Mouse (Mus musculus) cerebellum, adult 11 months (tissue): Measurements from ENCODE around the gene Aif1.

Experiments
- DNase-seq: peaks from one replicate; pipeline ENCODE4 v3.0.0; 2022

The Aif1 gene

GRCm38 (mm10) chr17:35175968-35176367, at the start of gene Aif1:
Aif1 (minus strand) TSS chr17:35176068.
- DNase-seq = no peak

DNA sequence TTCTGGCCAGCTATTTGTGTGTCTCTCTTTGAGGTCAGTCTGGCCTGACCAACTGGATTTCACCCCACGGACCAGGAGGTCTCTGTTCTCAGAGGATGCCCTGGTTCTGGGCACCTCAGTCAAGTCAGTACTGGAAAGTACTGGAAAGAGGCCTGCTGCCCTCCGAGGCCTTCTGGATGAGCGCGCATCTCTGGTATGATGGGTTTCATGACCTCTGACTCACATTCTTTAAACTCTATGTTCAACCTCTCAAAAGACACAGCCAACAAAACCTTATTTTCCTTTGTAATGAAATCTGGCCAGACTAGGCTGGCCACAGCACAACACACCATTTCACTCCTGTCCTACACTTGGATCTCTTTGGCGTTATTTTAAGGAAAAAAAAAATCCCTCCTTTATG, 49.6 kb upstream of the Aif1 start:
- DNase-seq = no peak

- DNase-seq = no peak
Measured at GRCm38 (mm10) chr17:35224641-35225040, 48.8 kb upstream of the Aif1 start.

DNA sequence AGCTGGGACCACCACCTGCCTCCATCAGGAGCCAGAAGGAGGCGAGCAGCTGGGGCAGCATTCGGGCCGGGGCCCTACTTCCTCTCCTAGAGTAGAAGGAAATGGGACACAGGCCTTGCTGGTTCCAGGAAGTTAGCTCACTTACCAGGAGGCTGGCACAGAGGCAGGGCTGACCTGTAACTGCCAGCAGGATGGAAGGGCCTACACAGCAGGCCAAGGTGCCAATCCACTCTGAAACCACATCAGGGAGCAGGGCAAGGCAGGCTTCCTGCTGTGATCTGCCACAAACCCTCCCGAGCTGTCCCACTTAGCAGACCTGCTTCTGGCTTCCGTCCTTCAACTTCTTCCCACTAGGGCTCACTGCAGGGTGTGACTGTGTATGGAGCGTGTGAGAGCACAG, 46.4 kb upstream of the Aif1 start:
- no peak for DNase-seq

DNA sequence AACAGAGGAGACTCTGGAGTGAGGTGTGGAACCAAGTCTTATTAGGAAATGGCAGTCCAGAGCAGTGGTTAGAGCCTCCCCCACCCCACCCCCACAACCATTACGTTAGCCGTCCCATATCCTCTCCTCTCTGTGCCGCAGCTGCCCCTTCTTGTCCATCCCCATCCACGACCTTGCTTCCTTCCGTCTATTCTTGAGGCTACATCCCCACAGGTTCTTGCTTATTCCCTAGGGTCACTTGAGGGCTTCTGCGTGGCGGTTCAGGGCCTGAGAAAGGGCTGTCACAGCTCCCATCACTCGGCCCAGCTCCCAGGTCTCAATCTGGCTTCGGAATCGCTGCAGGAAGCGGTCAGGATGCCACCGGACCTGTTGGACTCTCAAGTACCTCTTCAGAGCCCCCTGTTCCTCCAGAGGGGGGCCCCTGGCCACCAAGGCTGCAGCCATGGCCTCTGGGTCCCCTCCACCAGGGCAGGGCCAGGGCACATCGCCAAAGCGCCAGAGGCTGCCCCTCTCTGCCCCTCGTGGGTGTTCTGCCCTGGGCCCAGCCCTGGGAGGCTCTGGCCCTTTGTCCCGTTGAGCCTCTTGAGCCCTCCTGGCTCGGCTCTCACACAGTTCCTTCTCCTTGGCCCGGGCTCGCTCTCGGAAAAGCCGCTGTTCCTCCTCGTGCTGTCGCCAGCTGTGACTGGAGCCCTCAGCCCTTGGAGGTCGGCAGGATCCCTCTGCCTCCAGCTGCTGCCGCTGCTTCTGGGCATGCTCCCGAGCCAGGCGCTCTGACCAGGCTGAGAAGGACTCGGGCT, 44.5 kb upstream of the Aif1 start, which contains the start of gene Gm16181:
TSS of gene Gm16181 (plus strand) at position 679 of the 797 bp plus-strand sequence.
- no peak for DNase-seq

DNA sequence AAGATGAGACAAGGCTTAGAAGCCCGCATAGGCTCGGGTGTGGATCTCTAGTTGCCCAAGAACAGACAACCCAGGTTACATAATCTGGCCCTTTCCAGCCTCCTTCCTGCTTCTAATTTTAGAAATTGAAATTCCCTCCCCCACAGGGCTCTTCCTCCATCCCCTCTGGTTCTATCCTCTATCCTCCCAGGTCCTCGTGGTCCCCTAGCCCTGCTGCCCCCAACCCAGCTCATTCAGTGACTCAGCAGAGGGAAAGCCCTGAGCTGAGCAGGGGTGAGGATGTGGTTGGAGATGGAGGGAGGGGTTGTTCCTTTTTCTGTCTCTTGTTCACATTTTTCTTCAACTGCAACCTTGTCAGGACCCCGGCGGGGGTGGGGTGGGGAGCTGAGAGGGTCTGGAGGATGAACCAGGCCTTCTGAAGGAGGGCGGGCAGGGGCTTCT, 43.8 kb upstream of the Aif1 start:
- DNase-seq = no peak

DNA sequence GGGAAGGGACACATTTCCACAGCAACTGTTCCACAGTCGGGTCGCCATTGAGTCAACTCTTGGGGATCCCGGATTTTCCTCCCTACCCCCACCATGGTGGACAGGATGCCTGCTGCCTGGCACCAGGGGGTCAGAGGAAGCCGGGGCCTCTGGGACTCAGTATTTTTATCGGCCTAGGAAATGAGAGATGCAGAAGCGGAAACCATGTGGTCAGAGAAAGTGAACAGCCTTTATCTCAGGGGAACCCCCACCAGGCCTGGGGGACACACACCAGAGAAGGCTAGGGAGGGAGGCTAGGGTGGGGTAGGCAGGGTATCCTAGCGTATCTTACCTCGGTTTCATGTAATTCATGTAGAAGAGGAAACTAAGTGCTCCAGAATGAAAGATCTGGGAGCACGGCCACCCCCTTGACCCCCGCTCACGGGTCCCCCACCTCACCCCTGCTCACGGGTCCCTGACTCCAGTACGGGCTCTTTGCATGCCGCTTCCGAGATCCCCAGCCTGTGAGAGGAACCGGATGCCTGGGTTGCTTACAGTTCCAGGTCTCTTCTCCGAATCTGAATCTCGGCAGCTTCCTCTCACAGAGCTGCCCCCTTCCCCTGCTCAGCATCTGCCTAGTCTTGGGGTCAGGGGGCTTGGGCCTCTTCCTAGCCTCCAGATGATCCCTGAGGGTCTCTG, 42.8 kb upstream of the Aif1 start:
- DNase-seq = no peak

DNA sequence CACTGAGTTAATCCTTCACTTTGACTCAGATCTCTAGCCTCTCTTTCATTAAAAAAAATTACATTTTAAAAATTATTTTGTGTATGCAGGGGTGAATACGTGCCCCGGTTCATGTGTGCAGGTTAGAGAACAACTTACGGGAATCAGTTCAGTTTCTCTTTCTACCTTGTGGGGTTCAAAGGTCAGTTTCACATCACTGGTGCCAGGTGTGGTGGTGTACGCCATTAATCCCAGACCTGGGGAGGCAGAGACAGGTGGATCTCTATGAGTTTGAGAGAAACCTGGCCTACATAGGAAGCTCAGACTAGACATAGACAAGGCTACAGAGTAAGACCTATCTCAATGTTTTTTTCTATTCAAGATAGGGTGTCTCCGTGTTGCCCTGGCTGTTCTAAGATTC, 37.2 kb upstream of the Aif1 start:
- DNase-seq = no peak

- DNase-seq = no peak
Measured at GRCm38 (mm10) chr17:35210593-35210992, 34.7 kb upstream of the Aif1 start.

- DNase-seq = no peak
Measured at GRCm38 (mm10) chr17:35209785-35210535, 34.1 kb upstream of the Aif1 start.

GRCm38 (mm10) chr17:35205380-35205769, 29.5 kb upstream of the Aif1 start:
- DNase-seq = no peak

DNA sequence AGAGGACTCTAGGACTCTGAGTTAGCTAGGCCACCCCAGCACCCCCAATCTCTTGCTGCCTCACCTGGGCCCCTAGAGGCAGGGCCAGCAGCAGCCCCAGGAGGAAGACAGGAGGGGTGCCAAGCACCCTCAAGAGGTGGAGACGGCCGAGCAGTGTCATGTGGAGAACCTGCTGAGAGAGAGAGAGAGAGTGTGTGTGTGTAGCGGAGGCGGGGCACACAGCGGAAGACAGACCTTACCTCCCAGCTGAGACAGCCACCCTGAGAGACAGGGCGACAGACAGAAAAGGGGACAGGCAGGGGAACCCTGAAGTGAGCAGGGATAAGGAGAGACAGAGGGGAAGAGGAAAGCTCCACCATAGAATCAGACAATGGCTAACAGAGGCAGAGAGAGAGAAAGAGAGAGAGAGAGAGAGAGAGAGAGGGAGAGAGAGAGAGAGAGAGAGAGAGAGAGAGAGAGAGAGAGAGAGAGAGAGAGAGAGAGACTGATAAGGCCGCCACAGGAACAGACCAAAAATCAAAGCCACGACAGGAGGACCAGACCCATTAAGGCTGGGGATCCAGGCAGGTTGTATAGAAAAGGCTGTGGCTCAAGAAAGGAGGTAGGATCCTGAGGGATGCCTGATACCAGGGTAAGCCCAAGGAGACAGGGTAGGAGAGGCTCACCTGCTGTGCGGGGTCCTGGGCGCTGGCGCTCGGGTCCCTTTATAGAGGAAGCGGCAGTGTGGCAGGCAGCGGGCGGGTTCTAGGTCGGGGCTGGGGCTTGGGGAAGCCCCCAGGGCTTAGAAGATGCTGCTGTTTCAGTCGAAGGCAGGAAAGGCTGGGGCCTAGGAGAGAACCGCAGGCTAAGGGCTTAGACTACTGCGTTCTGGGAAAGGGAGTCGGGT, 28.9 kb upstream of the Aif1 start, which contains the start of gene Lta:
TSS of gene Lta (minus strand) at position 858 of the 886 bp plus-strand sequence.
- DNase-seq = no peak

DNA sequence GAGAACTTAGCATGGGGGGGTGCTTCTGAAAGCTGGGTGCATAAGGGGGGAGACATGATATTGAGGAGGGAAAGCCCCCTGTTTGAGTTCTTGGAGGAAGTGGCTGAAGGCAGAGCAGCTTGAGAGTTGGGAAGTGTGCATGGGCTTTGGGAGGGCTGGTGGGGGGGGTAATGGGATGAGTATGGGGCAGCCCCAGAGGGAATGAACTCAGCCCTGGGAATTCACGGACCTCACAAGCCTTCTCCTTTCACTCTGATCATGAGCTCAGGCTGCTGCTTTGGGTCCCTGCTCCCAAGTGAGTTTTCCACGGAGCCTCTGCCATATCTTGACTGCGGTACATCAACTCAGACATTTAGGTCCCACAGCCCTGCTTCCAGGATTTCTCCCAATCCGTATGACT, 26.6 kb upstream of the Aif1 start:
- no peak for DNase-seq

- no peak for DNase-seq
Measured at GRCm38 (mm10) chr17:35201787-35202186, 25.9 kb upstream of the Aif1 start, which contains the start of gene Tnf. Tnf (minus strand) TSS chr17:35202007.

DNA sequence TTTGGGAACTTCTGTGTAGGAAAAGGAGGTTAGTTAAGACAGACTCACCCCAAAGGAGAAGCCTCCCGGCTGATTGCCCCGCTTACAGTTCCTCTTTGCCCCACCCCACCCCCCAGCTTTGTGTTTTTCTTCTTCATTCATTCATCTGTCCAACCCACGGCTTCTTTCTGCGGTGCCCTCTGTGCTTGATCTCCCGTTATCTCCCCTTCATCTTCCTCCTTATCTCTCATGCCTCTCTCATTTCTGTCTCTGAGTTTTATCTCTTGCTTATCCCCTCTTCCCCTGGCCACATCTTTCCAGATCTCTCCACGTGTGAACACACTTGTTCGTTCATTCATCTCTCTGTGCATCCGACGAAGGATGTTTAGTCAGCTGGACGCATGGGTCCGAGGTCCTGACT, 25.3 kb upstream of the Aif1 start:
- no peak for DNase-seq

GRCm38 (mm10) chr17:35200398-35200797, 24.5 kb upstream of the Aif1 start:
- DNase-seq = no peak

GRCm38 (mm10) chr17:35198946-35199345, 23.1 kb upstream of the Aif1 start:
- no peak for DNase-seq

DNA sequence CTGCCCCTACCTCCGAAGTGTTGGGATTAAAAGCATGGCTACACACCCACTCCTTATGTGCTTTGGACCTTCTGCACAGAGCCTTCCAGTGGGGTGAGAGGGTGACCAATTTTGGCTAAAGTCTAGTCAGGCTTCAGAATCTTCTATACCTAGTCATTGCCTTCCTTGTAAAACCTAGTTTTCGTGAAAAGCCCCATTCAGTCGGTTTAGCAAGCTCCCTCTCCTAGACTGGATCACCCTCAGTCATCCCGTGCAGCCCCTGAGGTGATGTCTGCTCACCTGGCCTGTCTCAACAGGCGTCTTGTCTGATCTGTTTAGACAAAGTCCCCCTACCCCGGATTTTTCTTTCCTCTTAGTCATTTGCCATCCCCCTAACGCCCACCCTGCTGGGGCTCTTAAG, 22.2 kb upstream of the Aif1 start:
- DNase-seq = no peak

DNA sequence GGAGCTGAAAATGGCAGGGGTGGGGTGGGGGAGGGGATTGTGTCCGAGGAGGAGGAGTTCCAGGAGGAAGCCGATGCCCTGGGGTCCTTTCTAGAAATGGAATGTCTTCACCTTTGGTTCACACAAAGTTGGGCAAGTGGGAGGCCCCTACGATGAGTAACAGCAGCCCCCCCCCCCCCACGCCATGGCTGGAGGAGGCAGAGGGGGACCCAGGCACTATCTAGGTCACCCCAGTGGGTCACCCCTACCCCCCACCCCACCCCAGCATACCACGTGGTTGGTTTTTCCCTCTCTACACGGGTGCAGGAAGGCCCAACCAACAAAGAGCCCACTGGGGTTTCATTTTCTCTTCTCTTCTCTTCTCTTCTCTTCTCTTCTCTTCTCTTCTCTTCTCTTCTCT, 21.3 kb upstream of the Aif1 start:
- no peak for DNase-seq

DNA sequence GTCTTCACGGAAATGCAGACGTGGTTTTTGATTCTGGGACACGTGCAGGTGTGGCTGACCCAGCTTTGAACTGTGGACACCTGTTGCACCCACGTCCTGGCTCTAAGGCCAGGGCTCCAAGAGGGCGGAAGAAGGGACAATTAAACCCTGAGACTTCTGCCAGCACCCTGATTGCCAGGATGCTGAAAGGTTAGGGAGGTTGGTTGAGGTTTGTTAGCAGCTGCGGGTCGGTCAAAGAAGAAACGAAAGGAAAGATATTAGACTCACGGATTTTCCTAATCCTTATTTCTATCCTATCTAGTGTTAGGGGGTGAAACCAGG, 20.4 kb upstream of the Aif1 start:
- no peak for DNase-seq

GRCm38 (mm10) chr17:35195631-35196320, 19.9 kb upstream of the Aif1 start:
- peak; percentile 47 for DNase-seq
